Mouse (Mus musculus) limb, embryonic 12.5 days (tissue): ENCODE measurements around the gene Acvr1b. TPM values are rescaled to one million over a fixed set of nuclear protein-coding genes. Genes with fewer than 3 reads are reported as not detected.
A peak's percentile ranks its signal among the peaks of the same experiment; 100 is the strongest.

Source experiments
- ATAC-seq: fragments of 200-750 bp; cut with Nextera tagmentation; 2 replicates; pipeline ENCODE4 v1.8.0; 2017; ENCODE audit warnings: low read depth, moderate TSS enrichment; ENCODE audit not compliant: insufficient number of reproducible peaks, insufficient read depth, low FRiP score, low TSS enrichment
- H3K27ac ChIP-seq: fragments of 300-500 bp; sonication (generic); 2 replicates; pipeline ENCODE4 v1.5.1; 2016; ENCODE audit warnings: mild to moderate bottlenecking, moderate library complexity
- H3K27me3 ChIP-seq: fragments of 300-500 bp; sonication (generic); 2 replicates; pipeline ENCODE4 v1.6.1; 2016; ENCODE audit warnings: mild to moderate bottlenecking, moderate library complexity
- H3K36me3 ChIP-seq: fragments of 300-500 bp; sonication (generic); 2 replicates; pipeline ENCODE4 v1.6.1; 2016; ENCODE audit warnings: mild to moderate bottlenecking, moderate library complexity
- H3K4me1 ChIP-seq: fragments of 300-500 bp; sonication (generic); replicated peaks from 2 replicates; pipeline ENCODE4 v1.6.1; 2016
- H3K4me2 ChIP-seq: fragments of 300-500 bp; sonication (generic); 2 replicates; pipeline ENCODE4 v1.6.1; 2016; ENCODE audit warnings: mild to moderate bottlenecking, moderate library complexity
- H3K4me3 ChIP-seq: fragments of 300-500 bp; sonication (generic); replicated peaks from 2 replicates; pipeline ENCODE4 v1.5.1; 2016; ENCODE audit warnings: mild to moderate bottlenecking
- H3K9ac ChIP-seq: fragments of 300-500 bp; sonication (generic); replicated peaks from 2 replicates; pipeline ENCODE4 v1.6.1; 2016; ENCODE audit warnings: mild to moderate bottlenecking, moderate library complexity
- H3K9me3 ChIP-seq: fragments of 300-500 bp; sonication (generic); 2 replicates; pipeline ENCODE4 v1.6.1; 2016; ENCODE audit warnings: mild to moderate bottlenecking, moderate library complexity
- WGBS: fragments of 180-500 bp; shearing (Covaris S2); methylation state at CpG from one replicate; pipeline ENCODE4 v1.1.7; 2016; 5-methylcytosine and 5-hydroxymethylcytosine counted together
- polyA plus RNA-seq: library from polyadenylated mRNA; unstranded; fragments of >200 nt; fragmentation: Nextera tagmentation; extraction: Ambion mirVana; gene quantifications from 2 replicates; pipeline ENCODE4 v1.2.1, GENCODE M21; 2016

The Acvr1b gene
- polyA plus RNA-seq, 1 experiment from 2014 or later, result 8.2 TPM

GRCm38 (mm10) chr15:101231648-101232180 is 57.8 kb downstream of the Acvr1b start:
- H3K27ac ChIP-seq, result 0 out of 2 replicates have a peak overlapping the region, but pooled peaks have one; percentile 20
- H3K4me3 ChIP-seq, result no peak overlapping the region
- peaks cover 50% of the 10 kb centered on the region for H3K36me3 ChIP-seq
- no peaks in the 10 kb centered on the region for H3K9me3 ChIP-seq
- peak overlapping the region; percentile 21; the same call in 1 of the 2 replicates for H3K4me2 ChIP-seq
- peaks cover 11% of the 10 kb centered on the region; the same call in 1 of the 2 replicates for H3K27me3 ChIP-seq
- peaks cover 61% of the 10 kb centered on the region for H3K4me1 ChIP-seq
- ATAC-seq, result no peak
- peak overlapping the region; percentile 38; the same call in 1 of the 2 replicates for H3K9ac ChIP-seq
- WGBS, result 50% methylated on average over 56 of the region's 56 CpGs

- no peak overlapping the region for H3K4me3 ChIP-seq
These were observed 58.7 kb downstream of the Acvr1b start for GRCm38 (mm10) chr15:101232607-101233006.

GRCm38 (mm10) chr15:101233183-101233582 is 59.3 kb downstream of the Acvr1b start:
- Histone ChIP-seq H3K27me3 (peaks cover 11% of the 10 kb centered on the region; the same call in 1 of the 2 replicates), H3K36me3 (peaks cover 50% of the 10 kb centered on the region), H3K4me1 (peaks cover 47% of the 10 kb centered on the region), H3K9ac (no peak overlapping the region), H3K9me3 (no peaks in the 10 kb centered on the region), H3K4me3 (no peak overlapping the region), H3K4me2 (no peak overlapping the region), H3K27ac (0 out of 2 replicates have a peak overlapping the region, but pooled peaks have one; percentile 53)
- no peak for ATAC-seq
- 83% methylated on average over 3 of the region's 3 CpGs for WGBS

More at GRCm38 (mm10) chr15:101232607-101233006, 58.7 kb downstream of the Acvr1b start:
- H3K4me2 ChIP-seq, result no peak overlapping the region
- no peak for ATAC-seq
- peaks cover 50% of the 10 kb centered on the region for H3K36me3 ChIP-seq
- no peak overlapping the region for H3K9ac ChIP-seq
- no peak overlapping the region for H3K27ac ChIP-seq
- H3K27me3 ChIP-seq, result peaks cover 11% of the 10 kb centered on the region; the same call in 1 of the 2 replicates
- WGBS, result 59% methylated on average over 4 of the region's 4 CpGs
- no peaks in the 10 kb centered on the region for H3K9me3 ChIP-seq
- H3K4me1 ChIP-seq, result peaks cover 53% of the 10 kb centered on the region

- Histone ChIP-seq H3K9ac (no peak overlapping the region), H3K4me3 (no peak overlapping the region), H3K9me3 (no peaks in the 10 kb centered on the region), H3K36me3 (peaks cover 46% of the 10 kb centered on the region), H3K27me3 (peaks cover 17% of the 10 kb centered on the region), H3K4me1 (peaks cover 44% of the 10 kb centered on the region), H3K27ac (0 out of 2 replicates have a peak overlapping the region, but pooled peaks have one; percentile 53), H3K4me2 (no peak overlapping the region)
- ATAC-seq, result no peak
- WGBS, result 26% methylated on average over 11 of the region's 11 CpGs
These were observed 59.9 kb downstream of the Acvr1b start for GRCm38 (mm10) chr15:101233641-101234275.

- 76% methylated on average over 10 of the region's 10 CpGs for WGBS
- H3K4me2 ChIP-seq, result no peak overlapping the region
- peaks cover 35% of the 10 kb centered on the region for H3K36me3 ChIP-seq
- H3K9ac ChIP-seq, result no peak overlapping the region; the same call in 1 of the 2 replicates
- H3K4me1 ChIP-seq, result peaks cover 45% of the 10 kb centered on the region
- H3K27ac ChIP-seq, result 0 out of 2 replicates have a peak overlapping the region, but pooled peaks have one; percentile 29
- peaks cover 20% of the 10 kb centered on the region for H3K27me3 ChIP-seq
- H3K4me3 ChIP-seq, result no peak overlapping the region
- no peak for ATAC-seq
- H3K9me3 ChIP-seq, result no peaks in the 10 kb centered on the region
These were observed 60.9 kb downstream of the Acvr1b start for GRCm38 (mm10) chr15:101234611-101235341.

GRCm38 (mm10) chr15:101235342-101235698 is 61.5 kb downstream of the Acvr1b start:
- H3K4me2 ChIP-seq, result no peak overlapping the region
- no peaks in the 10 kb centered on the region for H3K9me3 ChIP-seq
- H3K27ac ChIP-seq, result peak overlapping the region; percentile 29; the same call in 1 of the 2 replicates
- peaks cover 30% of the 10 kb centered on the region for H3K36me3 ChIP-seq
- WGBS, result 33% methylated on average over 5 of the region's 5 CpGs
- ATAC-seq, result no peak
- peaks cover 20% of the 10 kb centered on the region for H3K27me3 ChIP-seq
- peaks cover 45% of the 10 kb centered on the region for H3K4me1 ChIP-seq
- H3K4me3 ChIP-seq, result no peak overlapping the region
- no peak overlapping the region; the same call in 1 of the 2 replicates for H3K9ac ChIP-seq

GRCm38 (mm10) chr15:101235728-101236327 is 62.0 kb downstream of the Acvr1b start:
- Histone ChIP-seq H3K4me1 (peaks cover 46% of the 10 kb centered on the region), H3K36me3 (peaks cover 25% of the 10 kb centered on the region), H3K4me3 (no peak overlapping the region), H3K9me3 (no peaks in the 10 kb centered on the region), H3K27ac (peak overlapping the region; percentile 29; the same call in 1 of the 2 replicates), H3K27me3 (peaks cover 20% of the 10 kb centered on the region), H3K4me2 (no peak overlapping the region), H3K9ac (no peak overlapping the region)
- 0 out of 2 replicates have a peak, but pooled peaks have one; percentile 4 for ATAC-seq
- WGBS, result 32% methylated on average over 12 of the region's 12 CpGs

GRCm38 (mm10) chr15:101236878-101237277 is 63.0 kb downstream of the Acvr1b start:
- H3K4me1 ChIP-seq, result peaks cover 46% of the 10 kb centered on the region
- H3K4me2 ChIP-seq, result no peak overlapping the region
- no peaks in the 10 kb centered on the region for H3K9me3 ChIP-seq
- H3K27me3 ChIP-seq, result peaks cover 9% of the 10 kb centered on the region
- no peak overlapping the region for H3K9ac ChIP-seq
- ATAC-seq, result no peak
- no peak overlapping the region for H3K4me3 ChIP-seq
- peaks cover 14% of the 10 kb centered on the region for H3K36me3 ChIP-seq
- WGBS, result 8% methylated on average over 3 of the region's 3 CpGs
- no peak overlapping the region for H3K27ac ChIP-seq

- peak overlapping the region; percentile 35 for H3K4me3 ChIP-seq
- H3K4me1 ChIP-seq, result peaks cover 34% of the 10 kb centered on the region
- H3K9ac ChIP-seq, result no peak overlapping the region; the same call in 1 of the 2 replicates
- no peaks in the 10 kb centered on the region for H3K36me3 ChIP-seq
- ATAC-seq, result peak; percentile 52; the same call in 1 of the 2 replicates
- peaks cover 9% of the 10 kb centered on the region for H3K27me3 ChIP-seq
- H3K9me3 ChIP-seq, result no peaks in the 10 kb centered on the region
- H3K4me2 ChIP-seq, result peak overlapping the region; percentile 65
- no peak overlapping the region for H3K27ac ChIP-seq
- WGBS, result 6% methylated on average over 28 of the region's 28 CpGs
These were observed 65.1 kb downstream of the Acvr1b start for GRCm38 (mm10) chr15:101238885-101239511.

GRCm38 (mm10) chr15:101239821-101240220 is 66.0 kb downstream of the Acvr1b start:
- 61% methylated on average over 8 of the region's 8 CpGs for WGBS
- Histone ChIP-seq H3K4me3 (no peak overlapping the region), H3K9me3 (no peaks in the 10 kb centered on the region), H3K4me2 (no peak overlapping the region), H3K9ac (no peak overlapping the region), H3K27ac (no peak overlapping the region), H3K36me3 (no peaks in the 10 kb centered on the region), H3K27me3 (peaks cover 9% of the 10 kb centered on the region), H3K4me1 (peaks cover 34% of the 10 kb centered on the region)
- ATAC-seq, result no peak
